ENCODE assay signal across 8 mouse cellular contexts in genomic region chr2:56025059-56025458, GRCm38 (mm10).
DNase-seq lines count a peak whose midpoint lies in the region; ATAC-seq and TF ChIP-seq lines count a peak whose summit lies in the region.

No protein-coding gene starts in this region.

- ATAC-seq in heart, postnatal 0 days (ENCODE audit: insufficient read depth, low read depth): no peak; the same call in 1 of the 2 replicates
- peak; percentile 89 for ATAC-seq in midbrain, embryonic 11.5 days (ENCODE audit: low FRiP score)
- ATAC-seq in erythroid progenitor cell, adult 5-6 weeks (replicated peaks; ENCODE audit: low FRiP score, poor library complexity, severe bottlenecking): no peak

- H3K4me2 ChIP-seq in heart, postnatal 0 days (ENCODE audit: low read depth, low read length): no peak overlapping the region
- no peak overlapping the region for H3K4me2 ChIP-seq in midbrain, embryonic 11.5 days

- no peaks in the 10 kb centered on the region for H3K36me3 ChIP-seq in heart, postnatal 0 days (replicated peaks; ENCODE audit: control insufficient read depth, insufficient read depth, low read length)
- no peaks in the 10 kb centered on the region for H3K36me3 ChIP-seq in heart, embryonic 10.5 days
- H3K36me3 ChIP-seq in midbrain, embryonic 11.5 days (ENCODE audit: control insufficient read depth, insufficient read depth, low read length): no peaks in the 10 kb centered on the region

- H3K4me1 ChIP-seq in heart, postnatal 0 days (ENCODE audit: control insufficient read depth, insufficient read depth): no peaks in the 10 kb centered on the region
- no peaks in the 10 kb centered on the region for H3K4me1 ChIP-seq in heart, embryonic 10.5 days
- no peaks in the 10 kb centered on the region for H3K4me1 ChIP-seq in midbrain, embryonic 11.5 days (ENCODE audit: control insufficient read depth, insufficient read depth, low read length)

- H3K27me3 ChIP-seq in heart, postnatal 0 days (ENCODE audit: control insufficient read depth, insufficient read depth, low read length): no peaks in the 10 kb centered on the region
- H3K27me3 ChIP-seq in heart, embryonic 10.5 days (ENCODE audit: insufficient read depth, poor library complexity, severe bottlenecking): no peaks in the 10 kb centered on the region
- H3K27me3 ChIP-seq in midbrain, embryonic 11.5 days (ENCODE audit: control insufficient read depth, insufficient read depth, low read length): no peaks in the 10 kb centered on the region

- DNase-seq in heart, postnatal 0 days (ENCODE audit: low spot score): peak; percentile 20
- DNase-seq in heart, embryonic 10.5 days (ENCODE audit: low spot score): no peak
- DNase-seq in ES-CJ7 (ENCODE audit: low read depth, low spot score): peak; percentile 45
- peak; percentile 78 for DNase-seq in embryo, embryonic 10 days (ENCODE audit: low spot score)
- DNase-seq in hindlimb bud, embryonic 11.5 days (ENCODE audit: extremely low spot score, low read depth, low spot score): peak; percentile 60
- DNase-seq in midbrain, embryonic 11.5 days (ENCODE audit: low spot score, missing footprints): peak; percentile 98
- no peak for DNase-seq in gastrocnemius, postnatal 4 days (ENCODE audit: low spot score in 2 of 2)

- WGBS in heart, postnatal 0 days: 6% methylated on average over 5 of the region's 5 CpGs
- 8% methylated on average over 5 of the region's 5 CpGs for WGBS in heart, embryonic 10.5 days
- 7% methylated on average over 5 of the region's 5 CpGs for WGBS in midbrain, embryonic 11.5 days

- H3K4me3 ChIP-seq in heart, postnatal 0 days (ENCODE audit: low read depth, low read length): no peak overlapping the region
- no peak overlapping the region for H3K4me3 ChIP-seq in heart, embryonic 10.5 days
- H3K4me3 ChIP-seq in midbrain, embryonic 11.5 days (ENCODE audit: low read depth, low read length): no peak overlapping the region

- no peaks in the 10 kb centered on the region for H3K9me3 ChIP-seq in heart, postnatal 0 days (replicated peaks; ENCODE audit: control insufficient read depth, low read length)
- no peaks in the 10 kb centered on the region for H3K9me3 ChIP-seq in heart, embryonic 10.5 days
- no peaks in the 10 kb centered on the region for H3K9me3 ChIP-seq in midbrain, embryonic 11.5 days (ENCODE audit: control insufficient read depth, low read length)

- H3K9ac ChIP-seq in heart, postnatal 0 days (replicated peaks; ENCODE audit: low read depth, low read length): no peak overlapping the region
- H3K9ac ChIP-seq in midbrain, embryonic 11.5 days (ENCODE audit: low read length): no peak overlapping the region

- TF ChIP-seq EP300 in heart, postnatal 0 days (IDR thresholded peaks at IDR 0.05; ENCODE audit: low read depth): no peak

- TF ChIP-seq CTCF in heart, postnatal 0 days (IDR thresholded peaks at IDR 0.05; ENCODE audit: low read depth): peak; percentile 43

- H3K27ac ChIP-seq in heart, postnatal 0 days (ENCODE audit: low read depth): no peak overlapping the region
- H3K27ac ChIP-seq in heart, embryonic 10.5 days: no peak overlapping the region
- H3K27ac ChIP-seq in midbrain, embryonic 11.5 days (ENCODE audit: low read depth, low read length): no peak overlapping the region

Comparison
In these comparisons a context has a peak if more than half of its experiments do, and no peak if none do; other contexts are left out.
1. DNase-seq: peak in heart, postnatal 0 days (single experiment), ES-CJ7 (single experiment), embryo, embryonic 10 days (single experiment), hindlimb bud, embryonic 11.5 days (single experiment) and midbrain, embryonic 11.5 days (single experiment); none in heart, embryonic 10.5 days (single experiment) and gastrocnemius, postnatal 4 days (0 of 2).